Mouse (Mus musculus) erythroblast, adult 5-6 weeks (primary cell): ENCODE results near the gene Phgr1. TPM values are rescaled to one million over a fixed set of nuclear protein-coding genes. Genes with fewer than 3 reads are reported as not detected.

Experiments used
- ATAC-seq: replicated peaks from 2 replicates; pipeline ENCODE4 v1.8.0; 2016; ENCODE audit warnings: moderate number of reproducible peaks, mild to moderate bottlenecking, moderate TSS enrichment, inconsistent platforms; ENCODE audit not compliant: poor library complexity, low FRiP score, severe bottlenecking
- total RNA-seq, 2 experiments: library from RNA; stranded (forward) in 1 of 2; stranded (reverse) in 1 of 2; fragments of 150-400 nt in 1 of 2; fragments of 200-764, 138-1000 nt in 1 of 2; gene quantifications; 2 replicates each; pipeline versions ENCODE4 v1.2.3 to v1.2.4; 2015 to 2017; ENCODE audit warnings: low replicate concordance in 2 of 2

Phgr1 gene
- total RNA-seq (2015; ENCODE audit: low replicate concordance), result not detected in 2 replicates
- total RNA-seq (2017; ENCODE audit: low replicate concordance), result not detected in 2 replicates

DNA sequence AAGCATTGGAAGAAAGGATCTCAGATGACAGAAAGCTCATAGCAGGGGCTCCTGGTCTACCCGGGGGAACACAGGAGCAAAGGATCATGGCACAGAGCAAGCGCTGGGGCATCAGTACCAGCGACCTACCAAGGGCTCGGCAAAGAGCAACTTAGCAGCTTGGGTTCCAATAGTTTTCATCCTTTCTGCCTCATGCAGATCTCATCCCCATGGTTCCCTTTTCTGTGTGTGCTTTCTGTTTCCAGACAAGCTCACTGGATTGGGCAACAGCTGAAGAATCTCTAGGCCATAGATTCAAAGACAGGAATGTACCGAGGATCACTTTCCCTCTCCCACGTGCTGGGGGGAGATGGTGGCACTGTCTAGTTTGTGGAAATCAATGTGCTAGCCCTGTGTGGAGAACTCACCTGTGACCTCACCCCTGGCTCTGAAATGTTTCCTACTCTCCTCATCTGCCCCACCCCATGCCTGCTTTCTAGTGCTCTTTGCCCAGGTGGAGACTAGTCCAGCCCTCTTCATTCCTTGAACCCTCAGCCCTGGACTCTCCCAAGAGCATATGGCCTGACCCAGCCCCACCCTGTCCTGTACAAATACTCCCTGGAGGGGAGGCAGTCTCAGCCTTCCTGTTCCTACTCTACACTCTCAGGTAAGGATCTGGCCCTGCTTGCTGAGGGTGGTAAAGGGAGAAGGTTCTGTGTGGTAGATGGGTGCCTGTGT, at the start of gene Phgr1:
Phgr1 (plus strand) TSS at position 612 of the 717 bp plus-strand sequence.
- no peak for ATAC-seq

DNA sequence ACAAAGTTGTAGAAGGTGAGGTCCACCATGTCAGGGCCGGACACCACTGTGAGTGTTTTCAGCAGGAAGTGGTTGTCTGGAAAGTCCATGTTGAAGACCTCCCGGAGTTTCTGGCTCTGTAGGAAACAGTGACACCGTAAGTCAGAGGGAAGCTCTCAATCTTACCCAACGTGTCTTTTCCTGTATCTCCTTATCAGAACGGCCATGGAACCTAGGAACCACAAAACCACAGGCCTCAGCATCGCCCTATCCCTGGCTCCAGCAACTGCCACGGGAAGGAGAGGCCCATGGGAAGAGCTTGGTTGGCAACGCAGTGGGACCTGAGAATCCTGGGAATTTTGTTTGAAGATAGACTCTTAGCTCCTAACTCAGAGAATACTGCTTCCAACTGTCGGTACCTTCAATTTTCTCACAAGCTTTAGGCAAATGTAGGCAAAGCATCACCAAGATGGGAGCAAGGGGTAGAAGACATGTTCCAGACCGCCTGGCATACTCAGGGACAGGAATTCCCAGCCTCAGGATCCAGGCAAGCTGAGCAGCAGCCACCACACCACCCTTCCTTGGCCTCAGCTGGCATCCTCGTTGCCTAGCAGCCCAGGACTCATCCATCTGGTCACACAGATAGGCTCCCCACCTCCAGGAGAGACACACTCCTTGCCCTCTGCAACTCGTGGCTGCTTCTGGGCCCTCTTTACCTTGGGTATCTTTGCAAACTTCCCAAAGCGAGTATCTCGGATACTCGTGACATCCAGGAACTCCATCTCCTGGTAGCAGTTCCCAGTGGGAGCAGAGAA, 48.7 kb upstream of the Phgr1 start:
- no peak for ATAC-seq

DNA sequence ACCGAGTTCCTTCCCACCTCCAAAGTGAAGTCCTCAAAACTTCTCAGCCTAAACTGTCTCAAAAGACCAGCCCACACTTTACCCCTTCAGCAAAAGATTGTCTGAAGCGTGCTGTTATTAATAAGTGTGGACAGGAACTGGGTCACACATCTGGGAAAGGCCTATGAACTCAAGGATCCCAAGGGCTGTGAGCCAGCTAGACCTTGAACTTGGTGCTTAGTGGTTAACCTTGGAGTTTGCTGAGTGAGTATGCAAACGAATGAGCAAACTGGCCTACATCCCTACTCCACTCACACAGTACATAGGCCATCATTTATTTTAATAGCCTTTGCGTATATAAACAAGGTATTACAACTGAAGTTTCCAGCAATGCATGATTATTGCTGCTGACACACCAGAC, 47.1 kb upstream of the Phgr1 start:
- ATAC-seq, result no peak

GRCm38 (mm10) chr2:118726873-118727272, 45.7 kb upstream of the Phgr1 start:
- ATAC-seq, result no peak

DNA sequence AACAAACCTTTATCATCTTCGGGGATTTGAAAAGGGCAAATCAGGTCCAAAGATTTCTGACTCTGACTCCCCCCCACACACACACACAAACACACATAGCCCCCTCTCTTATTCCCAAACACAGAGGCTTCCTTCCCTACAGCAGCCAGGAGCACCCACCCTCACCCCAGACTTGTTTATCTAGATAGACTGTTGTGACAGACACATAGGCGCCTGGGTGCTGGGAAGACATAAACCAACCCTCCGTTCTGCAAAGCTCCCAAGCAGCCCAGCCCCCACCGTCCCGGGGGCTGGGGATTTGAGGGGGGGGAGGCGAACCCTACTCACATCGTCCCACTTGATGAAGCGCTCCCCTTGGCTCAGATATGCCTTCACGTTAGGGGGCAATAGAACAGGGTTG, 44.7 kb upstream of the Phgr1 start:
- no peak for ATAC-seq

GRCm38 (mm10) chr2:118728337-118728736, 44.2 kb upstream of the Phgr1 start, which contains the start of gene Plcb2:
TSS of gene Plcb2 (minus strand) at chr2:118728438.
- no peak for ATAC-seq

DNA sequence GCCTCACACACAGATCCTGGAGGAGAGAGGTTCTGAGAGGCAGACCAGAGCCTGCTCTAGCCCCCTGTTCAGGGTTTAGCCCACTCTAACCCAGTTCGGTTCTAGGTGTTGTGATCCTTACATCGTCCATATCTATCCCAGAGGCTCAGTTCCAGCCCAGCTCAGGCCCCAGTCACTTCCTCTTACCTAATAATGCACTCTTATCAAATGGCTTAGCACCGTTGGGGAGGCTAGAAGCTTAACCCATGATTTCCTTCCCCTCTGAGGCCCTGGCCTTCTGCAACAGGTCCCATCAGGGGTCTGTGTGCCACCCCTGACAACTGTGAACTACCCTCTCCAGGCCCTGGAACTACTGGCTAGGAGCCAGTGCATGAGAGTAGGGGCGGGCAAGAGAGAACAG, 43.4 kb upstream of the Phgr1 start:
- ATAC-seq, result no peak

DNA sequence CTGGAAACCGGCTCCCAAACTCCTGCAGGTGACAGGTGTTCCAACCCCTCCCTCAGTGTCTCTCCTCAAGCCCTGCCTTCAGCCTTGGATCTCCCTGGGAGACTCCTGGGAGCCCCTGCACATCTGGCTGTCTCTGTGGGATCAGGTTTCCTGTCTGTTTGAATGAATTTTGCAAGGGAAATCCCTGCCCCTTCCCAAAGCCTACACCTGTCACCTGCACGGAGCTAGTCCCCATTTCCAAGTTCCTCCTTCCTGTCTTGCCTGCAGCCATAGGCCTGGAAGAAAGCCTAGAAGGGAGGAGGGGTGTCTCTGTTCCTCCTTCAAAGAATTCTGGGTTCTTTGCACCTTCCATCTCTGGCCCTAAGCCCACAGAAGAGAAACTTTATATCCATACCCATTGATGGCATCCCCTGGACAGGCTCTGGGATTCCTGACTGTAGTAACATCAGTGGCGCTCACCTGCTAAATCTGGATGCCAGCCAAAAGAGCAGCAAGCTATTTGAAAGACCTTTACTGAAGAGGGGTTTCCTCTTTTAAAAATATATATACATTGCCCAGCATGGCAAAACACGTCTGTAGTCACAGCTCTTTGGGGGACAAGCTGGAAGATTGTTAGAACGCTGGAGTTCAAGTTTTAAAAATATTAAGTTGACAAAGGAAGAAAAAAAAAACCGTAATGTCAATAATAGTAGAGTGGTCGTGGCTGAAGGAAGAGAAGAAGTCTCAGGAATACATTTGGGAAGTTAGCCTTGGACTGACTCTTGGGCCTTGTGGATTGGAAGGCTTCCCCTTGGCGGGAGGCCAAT, 42.5 kb upstream of the Phgr1 start:
- no peak for ATAC-seq

- ATAC-seq, result 0 out of 2 replicates have a peak, but pooled peaks have one; percentile 49
These were observed 42.0 kb upstream of the Phgr1 start for GRCm38 (mm10) chr2:118730622-118730915.

DNA sequence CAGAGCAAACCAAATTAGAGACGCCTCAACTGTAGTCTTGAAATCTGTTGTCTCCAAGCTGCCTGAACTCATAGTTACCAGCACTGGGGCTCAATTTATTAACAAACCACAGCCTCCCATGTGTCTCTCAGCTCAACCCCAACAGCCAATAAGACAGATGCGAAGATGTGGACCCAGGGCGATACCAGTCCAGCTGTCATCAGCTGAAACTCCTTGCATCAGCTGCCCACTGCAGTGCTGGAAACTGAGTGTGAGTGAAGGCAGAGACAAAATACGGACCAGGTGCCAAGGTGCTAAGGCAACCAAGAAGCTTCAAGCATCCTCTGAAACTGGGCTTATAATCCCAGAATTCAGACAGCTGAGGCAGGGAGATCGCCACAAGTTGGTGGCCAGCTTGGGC, 40.6 kb upstream of the Phgr1 start:
- ATAC-seq, result no peak

DNA sequence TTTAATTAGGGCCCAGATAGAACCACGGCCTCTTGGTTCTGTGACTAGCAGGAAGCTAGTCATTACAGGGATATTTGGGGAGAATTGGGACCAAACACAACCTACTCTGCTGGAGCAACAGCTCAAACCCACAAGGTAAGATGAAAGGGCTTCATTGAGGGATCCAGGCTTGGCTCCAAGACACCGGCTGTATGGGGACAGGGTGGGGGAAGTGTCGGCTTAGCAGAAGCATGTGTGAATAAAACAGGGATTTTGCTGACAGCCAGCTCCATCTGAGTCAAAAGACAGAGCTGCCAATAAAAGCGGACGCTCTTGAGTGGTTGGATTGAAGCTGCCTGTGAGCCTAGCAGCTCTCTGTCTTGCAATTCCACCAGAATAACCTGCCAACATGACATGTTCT, 39.2 kb upstream of the Phgr1 start:
- no peak for ATAC-seq

DNA sequence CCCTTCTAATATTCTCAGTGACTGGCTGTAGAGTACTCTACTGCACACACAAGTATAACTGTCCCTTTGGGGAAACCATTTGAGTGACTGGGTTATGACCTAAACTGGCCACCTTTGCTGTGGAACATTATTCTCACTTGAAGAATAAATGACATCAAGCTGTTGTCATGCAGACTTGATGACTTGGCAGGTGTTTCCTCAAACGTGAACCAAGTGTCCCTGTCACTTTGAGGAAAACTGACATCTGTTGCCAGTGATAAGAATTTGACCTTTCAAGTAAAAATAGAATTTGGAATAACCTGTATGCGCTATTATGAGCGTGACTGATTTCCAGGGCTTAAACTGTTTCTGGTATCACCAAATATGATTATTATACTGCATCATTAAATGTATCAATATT, 32.2 kb upstream of the Phgr1 start:
- ATAC-seq, result no peak

DNA sequence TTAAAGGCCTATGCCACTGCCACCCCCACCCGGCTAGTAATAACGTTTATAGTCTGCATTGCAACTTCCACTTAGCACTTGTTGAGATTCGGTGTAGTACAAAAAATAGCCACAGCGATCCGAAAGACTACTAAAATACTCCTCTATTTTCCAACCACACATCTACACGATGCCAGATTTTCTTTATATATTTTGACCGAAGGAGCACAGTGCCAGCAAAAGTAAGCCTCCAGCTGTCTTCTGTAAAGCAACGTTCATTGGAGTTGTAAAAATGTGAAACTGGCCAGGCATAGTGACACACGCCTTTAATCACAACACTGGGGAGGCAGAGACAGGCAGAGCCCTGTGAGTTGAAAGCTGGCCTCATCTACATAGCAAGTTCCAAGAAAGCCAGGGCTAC, 31.4 kb upstream of the Phgr1 start:
- ATAC-seq, result no peak

DNA sequence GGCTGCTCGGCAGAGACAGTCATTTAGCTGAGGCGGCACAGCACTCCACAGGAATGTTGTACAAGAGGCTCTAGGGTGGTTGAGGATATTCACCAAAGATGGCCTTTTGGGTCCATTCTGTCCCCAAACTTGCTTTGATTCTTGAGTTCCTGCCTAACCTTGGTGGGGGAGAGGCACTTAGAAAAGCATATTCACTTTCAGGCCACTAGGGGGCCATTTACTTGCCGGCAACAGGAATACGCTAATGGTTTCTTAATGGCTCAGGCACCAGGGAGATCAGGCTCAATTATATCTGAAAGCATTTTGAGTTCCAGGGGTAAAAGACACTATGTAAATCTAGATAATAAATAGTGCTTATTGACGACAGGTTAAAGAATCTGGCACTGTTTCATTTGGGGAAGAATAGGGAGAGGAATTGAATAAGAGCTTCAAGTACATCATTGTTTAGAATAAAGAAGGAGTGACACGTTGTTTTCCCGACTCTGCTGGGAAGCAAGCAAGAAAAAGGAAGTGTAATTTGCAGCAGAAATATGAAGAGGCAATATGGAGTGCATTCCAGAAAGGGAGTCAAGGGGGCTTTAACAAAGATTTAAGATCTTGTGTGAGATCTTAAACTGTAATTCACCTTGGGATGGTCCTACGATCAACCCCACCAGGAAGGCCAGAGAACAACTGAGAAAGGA, 29.2 kb upstream of the Phgr1 start:
- peak; percentile 75 for ATAC-seq

DNA sequence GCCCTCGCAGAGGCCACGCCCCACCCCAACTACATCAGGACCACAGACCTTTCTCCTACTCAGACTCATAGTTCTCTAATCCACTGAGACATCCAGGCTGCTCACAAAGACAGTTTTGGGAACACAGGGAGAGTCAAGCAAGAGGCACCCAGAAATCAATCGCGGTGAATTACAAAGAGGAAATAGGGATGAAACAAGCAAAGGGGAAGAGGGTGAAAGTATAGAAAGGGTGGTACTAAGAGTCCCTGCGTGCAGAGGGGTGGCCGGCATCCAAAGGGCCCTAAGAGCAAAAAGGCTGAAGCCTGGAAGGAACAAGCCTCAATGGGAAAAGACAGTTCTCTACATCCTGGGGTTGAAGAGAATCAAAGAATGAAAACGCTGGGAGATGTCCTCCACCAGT, 27.9 kb upstream of the Phgr1 start:
- ATAC-seq, result no peak

- ATAC-seq, result peak; percentile 56
These were observed 27.2 kb upstream of the Phgr1 start, which contains the start of gene Inafm2 for GRCm38 (mm10) chr2:118745232-118745884. TSS of gene Inafm2 (plus strand) at chr2:118745758.

- ATAC-seq, result 0 out of 2 replicates have a peak, but pooled peaks have one; percentile 18
These were observed 26.4 kb upstream of the Phgr1 start for GRCm38 (mm10) chr2:118745915-118746901.

DNA sequence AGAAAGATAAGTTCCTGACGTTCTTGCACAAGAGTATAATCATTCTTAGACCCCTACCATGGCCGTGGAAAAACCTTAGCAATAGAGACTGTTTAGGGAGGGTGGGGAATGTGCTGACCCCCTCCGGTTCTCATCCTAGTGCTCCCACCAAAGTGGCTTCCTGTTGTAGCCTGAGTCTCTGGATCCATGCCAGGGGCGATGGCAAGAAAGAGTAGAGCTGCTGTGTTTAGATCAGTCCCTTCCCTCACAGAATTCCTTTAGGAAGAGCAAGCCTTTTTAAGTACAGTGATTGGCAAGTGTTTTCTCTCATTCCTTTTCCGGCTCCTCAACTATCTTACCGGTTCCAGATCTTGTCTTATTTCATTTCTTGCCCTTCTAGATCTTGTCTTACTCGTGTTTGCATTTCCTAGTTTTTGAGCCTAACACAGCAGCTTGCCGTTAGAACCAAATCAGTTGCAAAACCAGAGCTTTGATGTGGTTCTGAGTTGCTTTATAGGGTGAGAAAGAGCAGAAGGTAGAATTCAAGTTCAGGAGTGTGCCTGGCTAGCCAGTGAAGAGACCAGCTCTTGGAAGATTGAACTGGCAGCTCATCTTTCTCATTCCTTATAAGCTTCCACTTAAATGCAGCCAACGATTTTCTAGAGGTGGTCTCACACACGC, 25.1 kb upstream of the Phgr1 start:
- no peak for ATAC-seq
